Mouse (Mus musculus) adrenal gland, adult 8-10 months (tissue): Measurements from ENCODE around the gene Plekha4. TPM values are rescaled to one million over a fixed set of nuclear protein-coding genes. Genes with fewer than 3 reads are reported as not detected.
A peak's percentile ranks its signal among the peaks of the same experiment; 100 is the strongest.

ENCODE experiments used
- DNase-seq: peaks from one replicate; pipeline ENCODE4 v3.0.0; 2022
- total RNA-seq, 4 experiments: library from RNA; stranded (reverse); gene quantifications; 2 replicates each; pipeline ENCODE4 v1.2.4; 2022

The Plekha4 gene
- total RNA-seq, 4 experiments from 2014 or later, result 3.1 to 6.9 (median 4.3) TPM

GRCm38 (mm10) chr7:45568601-45569473, 42.7 kb downstream of the Plekha4 start:
- no peak for DNase-seq

- peak; percentile 79 for DNase-seq
Observed at GRCm38 (mm10) chr7:45570103-45570741, 44.1 kb downstream of the Plekha4 start, which contains the start of gene Bcat2. TSS of gene Bcat2 (plus strand) at chr7:45570153.

DNA sequence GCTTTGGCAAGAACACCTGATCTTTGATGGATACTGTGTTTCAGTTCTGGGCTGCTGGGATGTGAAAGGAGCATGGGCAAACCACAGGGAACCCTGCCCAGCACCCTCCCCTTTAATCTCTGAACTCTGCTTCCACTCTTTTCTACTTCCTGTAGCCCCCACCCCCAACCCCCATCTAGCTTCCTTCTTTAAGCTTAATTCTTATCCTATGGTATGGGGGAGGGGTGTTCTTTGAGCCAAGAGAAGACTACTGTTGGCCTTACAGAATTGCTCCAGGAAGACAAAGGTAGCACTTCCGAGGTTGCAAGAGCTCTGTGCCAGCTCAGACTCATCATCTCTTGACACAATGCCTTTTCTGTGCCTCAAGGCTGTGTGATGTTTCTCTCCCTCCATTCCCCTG, 45.8 kb downstream of the Plekha4 start:
- no peak for DNase-seq

DNA sequence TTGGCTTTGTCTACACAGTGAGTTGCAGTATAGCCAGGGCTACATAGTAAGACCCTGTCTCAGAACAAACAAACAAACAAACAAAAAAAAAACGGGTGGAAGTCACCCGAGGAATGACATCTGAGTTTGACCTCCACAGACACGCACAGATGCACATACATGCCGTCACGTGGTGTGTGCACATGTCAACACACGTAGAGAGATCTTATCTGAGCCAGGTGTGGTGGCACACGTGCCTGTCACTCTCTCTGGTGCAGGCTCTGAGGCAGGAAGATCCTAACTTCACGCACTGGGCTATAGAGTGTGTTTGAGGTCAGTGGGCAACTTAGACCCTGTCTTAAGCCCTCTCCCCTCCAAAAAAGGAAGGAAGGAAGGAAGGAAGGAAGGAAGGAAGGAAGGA, 47.8 kb downstream of the Plekha4 start:
- no peak for DNase-seq

GRCm38 (mm10) chr7:45574472-45575379, 48.6 kb downstream of the Plekha4 start:
- no peak for DNase-seq

DNA sequence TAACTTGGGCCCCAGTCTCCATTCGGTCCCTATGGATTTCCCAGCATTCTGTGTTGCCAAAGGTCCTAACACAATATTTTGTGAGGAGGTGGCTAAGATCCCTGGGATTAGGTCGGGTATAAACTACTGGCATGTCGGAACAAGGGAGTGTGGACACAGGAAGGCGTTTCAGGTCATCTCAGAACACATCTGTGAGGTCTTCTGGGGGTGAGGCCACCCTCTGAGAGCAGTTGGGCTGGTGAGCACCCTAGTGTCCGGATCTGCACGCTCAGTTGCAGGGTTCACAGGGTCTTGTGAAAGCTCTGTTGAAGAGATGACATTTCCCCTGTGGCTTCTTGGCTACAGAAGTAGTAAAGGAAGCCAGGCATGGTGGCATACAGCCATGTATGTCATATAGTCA, 59.8 kb downstream of the Plekha4 start:
- DNase-seq, result no peak

DNA sequence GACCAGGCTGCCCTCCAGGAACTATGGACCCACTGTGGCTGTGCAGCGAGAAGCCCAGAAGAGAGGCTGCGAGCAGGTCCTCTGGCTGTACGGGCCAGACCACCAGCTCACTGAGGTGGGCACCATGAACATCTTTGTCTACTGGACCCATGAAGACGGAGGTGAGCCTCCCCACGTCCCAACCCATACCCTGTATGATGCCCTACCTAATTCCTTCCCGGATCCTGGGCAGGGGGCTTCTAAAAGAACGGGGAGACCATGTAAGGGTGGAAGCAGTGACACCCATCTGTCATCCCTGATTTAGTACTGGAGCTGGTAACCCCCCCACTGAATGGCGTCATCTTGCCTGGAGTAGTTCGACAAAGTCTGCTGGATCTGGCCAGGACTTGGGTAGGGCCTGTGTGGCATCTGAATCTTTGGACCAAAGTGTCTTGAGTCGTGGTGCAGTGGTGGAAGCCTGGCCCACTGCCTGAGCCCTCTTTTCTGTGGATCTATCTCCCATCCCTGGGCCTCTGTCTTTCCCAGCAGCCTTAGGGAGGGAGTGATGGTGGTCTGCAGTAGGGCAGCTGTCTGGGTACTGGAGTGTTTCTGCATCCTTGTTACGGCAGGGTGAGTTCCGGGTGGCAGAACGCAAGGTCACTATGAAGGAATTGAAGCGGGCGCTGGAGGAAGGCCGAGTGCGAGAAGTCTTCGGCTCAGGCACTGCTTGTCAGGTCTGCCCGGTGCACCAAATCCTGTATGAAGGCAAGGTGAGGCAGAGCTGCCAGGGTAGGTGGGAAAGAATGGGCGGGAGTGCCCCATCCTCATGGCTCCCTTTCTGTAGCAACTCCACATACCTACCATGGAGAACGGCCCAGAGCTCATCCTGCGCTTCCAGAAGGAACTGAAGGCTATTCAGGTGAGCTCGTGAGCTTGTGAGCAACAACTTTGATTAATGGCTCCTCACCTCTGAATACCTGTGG, 61.8 kb downstream of the Plekha4 start:
- no peak for DNase-seq

GRCm38 (mm10) chr7:45589173-45589572, 63.0 kb downstream of the Plekha4 start:
- DNase-seq, result peak; percentile 96

GRCm38 (mm10) chr7:45589898-45590297, 63.8 kb downstream of the Plekha4 start:
- no peak for DNase-seq

GRCm38 (mm10) chr7:45590874-45591273, 64.7 kb downstream of the Plekha4 start:
- no peak for DNase-seq

DNA sequence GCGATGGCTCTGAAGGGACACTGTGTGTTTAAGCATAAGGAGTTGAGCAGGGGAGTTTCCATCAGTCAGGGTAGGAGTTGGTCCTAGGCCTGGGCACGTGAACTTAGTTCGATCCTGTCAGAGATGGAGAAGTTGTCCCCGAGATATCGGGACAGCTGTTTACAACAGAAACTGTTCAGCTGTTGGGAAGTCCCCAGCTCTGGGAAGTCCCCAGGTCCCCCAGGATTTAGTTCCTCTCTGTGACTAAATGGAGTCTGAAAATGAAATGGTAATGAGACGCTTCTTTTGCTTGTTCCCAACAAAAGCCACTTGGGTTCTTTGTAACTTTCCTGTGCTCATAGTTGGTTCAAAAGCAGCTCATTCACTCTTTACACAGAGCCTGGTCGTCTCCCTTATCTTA, 65.8 kb downstream of the Plekha4 start:
- no peak for DNase-seq

GRCm38 (mm10) chr7:45593118-45593815, 67.1 kb downstream of the Plekha4 start:
- DNase-seq, result peak; percentile 65

DNA sequence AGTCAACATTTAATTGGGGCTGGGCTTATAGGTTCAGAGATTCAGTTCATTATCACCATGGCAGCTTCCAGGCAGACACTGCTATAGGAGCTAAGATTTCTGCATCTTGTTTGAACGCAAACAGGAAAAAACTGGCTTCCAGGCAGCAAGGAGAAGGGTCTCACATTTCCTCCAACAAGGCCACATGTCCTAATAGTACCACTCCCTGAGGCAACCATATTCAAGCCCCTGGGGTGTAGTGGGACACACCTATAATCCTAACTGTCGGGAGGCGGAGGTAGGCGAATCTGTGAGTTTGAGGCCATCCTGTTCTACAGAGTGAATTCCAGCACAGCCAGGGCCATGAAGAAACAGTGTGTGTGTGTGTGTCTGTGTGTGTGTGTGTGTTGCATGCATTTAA, 69.0 kb downstream of the Plekha4 start:
- DNase-seq, result no peak

- DNase-seq, result no peak
Observed at GRCm38 (mm10) chr7:45596107-45596506, 70.0 kb downstream of the Plekha4 start.

DNA sequence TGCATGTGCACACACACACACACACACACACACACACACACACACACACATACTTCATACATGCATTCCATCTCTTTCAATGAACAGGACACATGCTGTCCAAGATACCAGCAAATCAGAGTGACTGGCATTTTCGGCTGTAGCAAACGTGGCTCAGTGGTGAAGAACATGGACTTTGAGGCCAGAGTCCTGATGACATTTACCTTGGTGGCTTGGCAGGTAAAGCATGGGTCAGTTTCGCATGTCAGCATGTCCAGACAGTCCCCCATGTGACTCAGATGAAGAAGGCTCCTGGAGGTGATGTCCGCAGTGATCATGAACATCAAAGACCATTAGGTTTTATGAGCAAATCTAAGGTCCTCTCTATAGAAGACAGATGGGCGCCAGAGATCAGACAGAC, 70.9 kb downstream of the Plekha4 start:
- DNase-seq, result no peak

GRCm38 (mm10) chr7:45597527-45597926, 71.4 kb downstream of the Plekha4 start:
- DNase-seq, result no peak

DNA sequence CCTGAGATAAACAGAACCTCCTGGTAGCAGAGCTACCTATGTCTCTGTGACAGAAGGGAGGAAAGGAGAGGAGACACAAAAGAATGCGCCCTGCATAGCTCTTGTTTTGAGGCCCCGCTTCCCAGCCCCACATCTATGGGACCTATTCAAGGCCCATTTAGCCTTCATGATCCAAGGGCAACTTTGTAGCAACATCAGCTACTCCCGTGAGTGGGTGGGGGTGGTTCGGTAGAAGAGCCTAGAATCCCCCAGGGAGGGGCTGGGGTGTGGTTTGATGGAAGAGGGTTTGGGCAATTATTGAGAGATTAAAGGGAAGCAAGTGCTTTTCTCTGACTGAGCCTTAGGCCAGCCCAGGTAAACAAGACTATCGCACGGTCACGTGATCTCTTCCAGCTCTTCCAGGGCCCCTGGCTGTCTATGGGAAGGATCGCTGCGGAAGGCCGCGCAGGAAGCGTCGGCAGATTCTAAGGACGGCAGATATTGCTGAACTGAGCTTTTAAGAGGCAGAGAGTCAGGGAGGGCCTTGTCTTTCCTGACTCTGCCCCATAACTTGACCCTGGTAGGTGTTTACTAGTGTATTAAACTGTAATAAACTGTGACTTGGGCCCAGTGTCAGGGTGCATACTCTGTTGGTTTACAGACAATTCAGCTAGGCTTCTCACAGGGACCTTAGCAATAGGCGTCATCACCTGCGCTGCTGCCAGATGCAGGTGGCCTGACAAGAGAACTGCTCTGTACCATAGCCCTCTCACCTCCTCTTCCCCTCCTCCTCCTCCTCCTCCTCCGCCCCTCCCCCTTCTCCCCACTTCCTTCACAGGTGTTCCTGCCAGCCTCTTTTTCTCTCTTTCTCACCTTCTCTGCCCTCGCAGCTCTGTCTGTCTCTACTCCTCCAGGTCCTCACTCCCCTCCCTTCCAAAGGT, 73.1 kb downstream of the Plekha4 start:
- no peak for DNase-seq
